Mouse (Mus musculus) limb, embryonic 10.5 days (tissue): ENCODE results near the gene Ranbp1. TPM values are rescaled to one million over a fixed set of nuclear protein-coding genes. Genes with fewer than 3 reads are reported as not detected.

ENCODE experiments used
- microRNA counts: library from miRNA; unstranded; fragments of <30 nt; microRNA quantifications from one replicate; lab custom pipeline; 2017
- microRNA-seq: library from miRNA; unstranded; fragments of <30 nt; microRNA quantifications from one replicate; pipeline ENCODE4, GENCODE M21; 2017
- polyA plus RNA-seq: library from polyadenylated mRNA; unstranded; fragments of >200 nt; fragmentation: Nextera tagmentation; extraction: Ambion mirVana; gene quantifications from 2 replicates; pipeline ENCODE4 v1.2.1, GENCODE M21; 2016

The Ranbp1 gene
- polyA plus RNA-seq, 1 experiment from 2014 or later: 1,185 TPM

MicroRNA genes within 50 kb of the gene (microRNA counts, 519-probe panel; counts per million panel counts)
- 684 counts per million, percentile 72 among the panel's probes with 10 or more counts for microRNA mmu-miR-1306 (lab: Ali Mortazavi, UCI)

Small RNA genes within 50 kb of the gene (microRNA-seq; reads per million reads assigned to microRNA genes)
- gene Gm24572 (19.0 reads per million, percentile 29 among the genes with 10 or more reads in this experiment), gene Mir1306 (447 reads per million, percentile 65 among the genes with 10 or more reads in this experiment)

Other genes starting within 250 kb of the Ranbp1 start
- gene Dgcr6, start 195.9 kb downstream of the Ranbp1 start, polyA plus RNA-seq: 160 and 168 TPM in 2 replicates
- gene Prodh, start 158.5 kb downstream of the Ranbp1 start, polyA plus RNA-seq: 16.6 and 19.4 TPM in 2 replicates
- 1.3 and 3.8 TPM in 2 replicates for gene Rtn4r, start 121.1 kb downstream of the Ranbp1 start, polyA plus RNA-seq
- gene Ccdc188, start 30.9 kb downstream of the Ranbp1 start, polyA plus RNA-seq: not detected in 2 replicates
- 14.1 and 16.7 TPM in 2 replicates for gene Zdhhc8, start 13.6 kb downstream of the Ranbp1 start, polyA plus RNA-seq
- gene Trmt2a, start 53 bp downstream of the Ranbp1 start, polyA plus RNA-seq: 118 and 122 TPM in 2 replicates
- gene Gm49776, start 9.6 kb upstream of the Ranbp1 start, polyA plus RNA-seq: 2.5 TPM in 1 of 2 replicates, not detected in the other
- gene Dgcr8, start 40.5 kb upstream of the Ranbp1 start, polyA plus RNA-seq: 46.5 and 51.3 TPM in 2 replicates
- 20.2 and 23.7 TPM in 2 replicates for gene Tango2, start 99.4 kb upstream of the Ranbp1 start, polyA plus RNA-seq
- gene Arvcf, start 99.5 kb upstream of the Ranbp1 start, polyA plus RNA-seq: 44.8 and 56.1 TPM in 2 replicates
- 29.6 and 32.2 TPM in 2 replicates for gene Txnrd2, start 177.7 kb upstream of the Ranbp1 start, polyA plus RNA-seq
- gene Comt, start 178.1 kb upstream of the Ranbp1 start, polyA plus RNA-seq: 54.7 and 61.1 TPM in 2 replicates
- 15.3 and 18.4 TPM in 2 replicates for gene Gnb1l, start 250.0 kb upstream of the Ranbp1 start, polyA plus RNA-seq